Mouse (Mus musculus) kidney, adult 18-20 months (tissue): ENCODE data around the gene Col4a6.
A peak's percentile ranks its signal among the peaks of the same experiment; 100 is the strongest.

ENCODE experiments used
- DNase-seq: peaks from one replicate; pipeline ENCODE4 v3.0.0; 2021

Col4a6 gene

GRCm38 (mm10) chrX:141473470-141474302, at the start of gene Col4a6:
TSS of gene Col4a6 (minus strand) at chrX:141474076.
- DNase-seq, result peak; percentile 8

GRCm38 (mm10) chrX:141503125-141503524, 29.2 kb upstream of the Col4a6 start:
- DNase-seq, result no peak

- DNase-seq, result no peak
These were observed 20.7 kb upstream of the Col4a6 start for GRCm38 (mm10) chrX:141494545-141494944.

GRCm38 (mm10) chrX:141475566-141476327, 1.9 kb upstream of the Col4a6 start:
- peak; percentile 38 for DNase-seq

GRCm38 (mm10) chrX:141475110-141475509, 1.2 kb upstream of the Col4a6 start, which contains the start of gene Col4a5:
TSS of gene Col4a5 (plus strand) at chrX:141475385.
- DNase-seq, result peak; percentile 76

- no peak for DNase-seq
These were observed 25.9 kb downstream of the Col4a6 start for GRCm38 (mm10) chrX:141447936-141448335.

GRCm38 (mm10) chrX:141439423-141439822, 34.5 kb downstream of the Col4a6 start:
- no peak for DNase-seq

GRCm38 (mm10) chrX:141436780-141437179, 37.1 kb downstream of the Col4a6 start:
- DNase-seq, result no peak

- DNase-seq, result no peak
These were observed 58.6 kb downstream of the Col4a6 start for GRCm38 (mm10) chrX:141415318-141415717.

GRCm38 (mm10) chrX:141396243-141396642, 77.6 kb downstream of the Col4a6 start:
- no peak for DNase-seq

GRCm38 (mm10) chrX:141385399-141386105, 88.3 kb downstream of the Col4a6 start:
- DNase-seq, result no peak

GRCm38 (mm10) chrX:141384632-141385031, 89.2 kb downstream of the Col4a6 start:
- DNase-seq, result no peak

GRCm38 (mm10) chrX:141370276-141370675, 103.6 kb downstream of the Col4a6 start:
- no peak for DNase-seq

- no peak for DNase-seq
These were observed 110.5 kb downstream of the Col4a6 start for GRCm38 (mm10) chrX:141363331-141363730.

GRCm38 (mm10) chrX:141341417-141341816, 132.5 kb downstream of the Col4a6 start:
- DNase-seq, result no peak

GRCm38 (mm10) chrX:141328044-141328443, 145.8 kb downstream of the Col4a6 start:
- DNase-seq, result no peak

- no peak for DNase-seq
These were observed 149.7 kb downstream of the Col4a6 start for GRCm38 (mm10) chrX:141324201-141324600.

- DNase-seq, result no peak
These were observed 157.7 kb downstream of the Col4a6 start for GRCm38 (mm10) chrX:141316217-141316616.

GRCm38 (mm10) chrX:141315795-141316194, 158.1 kb downstream of the Col4a6 start:
- DNase-seq, result no peak

GRCm38 (mm10) chrX:141292702-141293462, 181.0 kb downstream of the Col4a6 start:
- no peak for DNase-seq

- no peak for DNase-seq
These were observed 197.5 kb downstream of the Col4a6 start for GRCm38 (mm10) chrX:141276397-141276796.

GRCm38 (mm10) chrX:141265986-141266385, 207.9 kb downstream of the Col4a6 start:
- no peak for DNase-seq
